Mouse (Mus musculus) thymus, adult 2 months (tissue): ENCODE data around the gene Angptl2. TPM values are rescaled to one million over a fixed set of nuclear protein-coding genes. Genes with fewer than 3 reads are reported as not detected.

Experiments
- DNase-seq: peaks from one replicate; pipeline ENCODE4 v3.0.0; 2021
- H3K27ac ChIP-seq: fragments of 200-500 bp; 2 replicates; pipeline ENCODE4 v1.5.1; 2012; ENCODE audit warnings: low read length, control low read depth; ENCODE audit not compliant: control insufficient read depth, insufficient read depth
- H3K27me3 ChIP-seq: fragments of 200-500 bp; 2 replicates; pipeline ENCODE4 v1.6.1; 2012; ENCODE audit warnings: mild to moderate bottlenecking, low read length, moderate library complexity, mixed read lengths; ENCODE audit not compliant: control insufficient read depth, insufficient read depth
- H3K36me3 ChIP-seq: fragments of 200-500 bp; 2 replicates; pipeline ENCODE4 v1.6.1; 2012; ENCODE audit warnings: mild to moderate bottlenecking, low read length, moderate library complexity; ENCODE audit not compliant: control insufficient read depth, insufficient read depth
- H3K4me1 ChIP-seq: fragments of 200-500 bp; replicated peaks from 2 replicates; pipeline ENCODE4 v1.6.1; 2012; ENCODE audit warnings: low read length; ENCODE audit not compliant: control insufficient read depth, insufficient read depth
- H3K4me3 ChIP-seq: fragments of 200-500 bp; 2 replicates; pipeline ENCODE4 v1.5.1; 2012; ENCODE audit warnings: mild to moderate bottlenecking, low read length, control low read depth, moderate library complexity; ENCODE audit not compliant: control insufficient read depth, insufficient read depth
- CTCF ChIP-seq: fragments of 200-500 bp; IDR thresholded peaks from 2 replicates; pipeline ENCODE4 v1.5.1; 2012; ENCODE audit warnings: mild to moderate bottlenecking, control low read depth, low read length, moderate library complexity, borderline replicate concordance; ENCODE audit not compliant: control insufficient read depth, poor library complexity, insufficient read depth; ENCODE audit errors: extremely low read depth
- POLR2A ChIP-seq: fragments of 200-500 bp; IDR thresholded peaks from 2 replicates; pipeline ENCODE4 v1.6.1; 2012; ENCODE audit warnings: mild to moderate bottlenecking, low read length, control low read depth, moderate library complexity; ENCODE audit not compliant: control insufficient read depth, poor library complexity, insufficient read depth; ENCODE audit errors: extremely low read depth
- WGBS: fragments of 180-500 bp; shearing (Covaris S2); methylation state at CpG from one replicate; pipeline ENCODE4 v1.1.7; 2018; 5-methylcytosine and 5-hydroxymethylcytosine counted together
- polyA plus RNA-seq: library from polyadenylated mRNA; depleted of rRNA; stranded (reverse); fragments of >200 nt; gene quantifications from 2 replicates; pipeline ENCODE4 v1.2.3, GENCODE M21; 2012

The Angptl2 gene
- polyA plus RNA-seq, 1 experiment, result 64.5 TPM

DNA sequence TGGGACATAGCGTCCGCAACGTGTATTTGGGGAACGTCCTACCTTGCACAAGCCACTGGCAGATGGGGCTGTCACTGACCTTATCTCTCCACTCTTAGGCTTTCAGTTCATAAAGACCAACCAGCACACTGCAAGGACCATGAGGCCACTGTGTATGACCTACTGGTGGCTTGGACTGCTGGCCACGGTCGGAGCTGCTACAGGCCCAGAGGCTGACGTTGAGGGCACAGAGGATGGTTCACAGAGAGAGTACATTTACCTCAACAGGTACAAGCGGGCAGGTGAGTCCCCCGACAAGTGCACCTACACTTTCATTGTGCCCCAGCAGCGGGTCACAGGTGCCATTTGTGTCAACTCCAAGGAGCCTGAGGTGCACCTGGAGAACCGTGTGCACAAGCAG lies 12.2 kb downstream of the Angptl2 start:
- no peak for TF ChIP-seq POLR2A
- H3K4me3 ChIP-seq, result no peak overlapping the region
- H3K36me3 ChIP-seq, result no peaks in the 10 kb centered on the region
- H3K27ac ChIP-seq, result no peak overlapping the region
- no peaks in the 10 kb centered on the region for H3K4me1 ChIP-seq
- 96% methylated on average over 11 of the region's 11 CpGs for WGBS
- no peaks in the 10 kb centered on the region for H3K27me3 ChIP-seq
- DNase-seq, result no peak

DNA sequence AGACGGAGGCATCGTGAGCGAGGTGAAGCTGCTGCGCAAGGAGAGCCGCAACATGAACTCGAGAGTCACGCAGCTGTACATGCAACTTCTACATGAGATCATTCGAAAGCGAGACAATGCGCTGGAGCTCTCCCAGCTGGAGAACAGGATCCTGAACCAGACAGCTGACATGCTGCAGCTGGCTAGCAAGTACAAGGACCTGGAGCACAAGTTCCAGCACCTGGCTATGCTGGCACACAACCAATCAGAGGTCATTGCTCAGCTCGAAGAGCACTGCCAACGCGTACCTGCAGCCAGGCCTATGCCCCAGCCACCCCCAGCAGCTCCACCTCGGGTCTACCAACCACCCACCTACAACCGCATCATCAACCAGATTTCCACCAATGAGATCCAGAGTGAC lies 12.7 kb downstream of the Angptl2 start:
- no peaks in the 10 kb centered on the region for H3K27me3 ChIP-seq
- no peak for DNase-seq
- no peak overlapping the region for H3K4me3 ChIP-seq
- TF ChIP-seq CTCF (no peak), POLR2A (no peak)
- no peaks in the 10 kb centered on the region for H3K4me1 ChIP-seq
- WGBS, result 94% methylated on average over 15 of the region's 15 CpGs
- H3K27ac ChIP-seq, result no peak overlapping the region
- H3K36me3 ChIP-seq, result no peaks in the 10 kb centered on the region

DNA sequence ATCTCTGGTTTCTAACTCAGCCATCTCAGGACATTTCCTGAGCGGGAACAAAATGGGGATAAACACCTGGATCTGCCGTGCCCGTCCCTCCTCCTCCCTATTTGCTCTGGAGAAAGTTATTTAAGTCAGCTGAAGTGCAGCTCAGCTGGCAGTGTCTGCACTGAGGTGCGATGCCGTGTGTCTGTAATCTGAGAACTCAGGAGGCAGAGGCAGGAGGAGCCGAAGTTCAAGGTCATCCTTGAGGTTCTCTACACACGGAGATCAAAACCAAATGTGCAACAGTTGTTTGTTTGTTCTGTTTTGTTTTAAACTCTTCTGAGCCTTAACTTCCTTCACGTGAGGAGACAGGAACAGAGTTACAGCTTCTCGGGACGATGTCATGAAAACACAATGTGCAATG lies 14.8 kb downstream of the Angptl2 start:
- WGBS, result 90% methylated on average over 10 of the region's 10 CpGs
- DNase-seq, result no peak
- Histone ChIP-seq H3K36me3 (no peaks in the 10 kb centered on the region), H3K4me3 (no peak overlapping the region), H3K27me3 (no peaks in the 10 kb centered on the region), H3K27ac (no peak overlapping the region), H3K4me1 (no peaks in the 10 kb centered on the region)
- no peak for TF ChIP-seq CTCF
- no peak for TF ChIP-seq POLR2A

- no peaks in the 10 kb centered on the region for H3K27me3 ChIP-seq
- H3K4me3 ChIP-seq, result no peak overlapping the region
- no peak for TF ChIP-seq CTCF
- TF ChIP-seq POLR2A, result no peak
- WGBS, result 89% methylated on average over 2 of the region's 2 CpGs
- H3K27ac ChIP-seq, result no peak overlapping the region
- no peaks in the 10 kb centered on the region for H3K36me3 ChIP-seq
- no peaks in the 10 kb centered on the region for H3K4me1 ChIP-seq
- DNase-seq, result no peak
Measured at GRCm38 (mm10) chr2:33231788-33232187, 15.9 kb downstream of the Angptl2 start.

- no peak for TF ChIP-seq POLR2A
- no peak for TF ChIP-seq CTCF
Measured at GRCm38 (mm10) chr2:33232782-33233570, 17.1 kb downstream of the Angptl2 start.

GRCm38 (mm10) chr2:33233856-33234255 lies 18.0 kb downstream of the Angptl2 start:
- WGBS, result 95% methylated on average over 5 of the region's 5 CpGs
- H3K4me1 ChIP-seq, result no peaks in the 10 kb centered on the region
- TF ChIP-seq POLR2A, result no peak
- H3K36me3 ChIP-seq, result no peaks in the 10 kb centered on the region
- no peak overlapping the region for H3K27ac ChIP-seq
- H3K4me3 ChIP-seq, result no peak overlapping the region
- DNase-seq, result no peak
- no peaks in the 10 kb centered on the region for H3K27me3 ChIP-seq

More at GRCm38 (mm10) chr2:33232782-33233570, 17.1 kb downstream of the Angptl2 start:
- Histone ChIP-seq H3K27me3 (no peaks in the 10 kb centered on the region), H3K4me3 (no peak overlapping the region), H3K4me1 (no peaks in the 10 kb centered on the region), H3K27ac (no peak overlapping the region), H3K36me3 (no peaks in the 10 kb centered on the region)
- no peak for DNase-seq
- WGBS, result 82% methylated on average over 6 of the region's 6 CpGs

GRCm38 (mm10) chr2:33234848-33235247 lies 19.0 kb downstream of the Angptl2 start:
- no peak overlapping the region for H3K27ac ChIP-seq
- TF ChIP-seq POLR2A, result no peak
- TF ChIP-seq CTCF, result no peak

More at GRCm38 (mm10) chr2:33234848-33235247, 19.0 kb downstream of the Angptl2 start:
- Histone ChIP-seq H3K4me3 (no peak overlapping the region), H3K27me3 (no peaks in the 10 kb centered on the region), H3K36me3 (no peaks in the 10 kb centered on the region), H3K4me1 (no peaks in the 10 kb centered on the region)
- WGBS, result 93% methylated on average over 4 of the region's 4 CpGs
- no peak for DNase-seq
